In the genomic region with DNA sequence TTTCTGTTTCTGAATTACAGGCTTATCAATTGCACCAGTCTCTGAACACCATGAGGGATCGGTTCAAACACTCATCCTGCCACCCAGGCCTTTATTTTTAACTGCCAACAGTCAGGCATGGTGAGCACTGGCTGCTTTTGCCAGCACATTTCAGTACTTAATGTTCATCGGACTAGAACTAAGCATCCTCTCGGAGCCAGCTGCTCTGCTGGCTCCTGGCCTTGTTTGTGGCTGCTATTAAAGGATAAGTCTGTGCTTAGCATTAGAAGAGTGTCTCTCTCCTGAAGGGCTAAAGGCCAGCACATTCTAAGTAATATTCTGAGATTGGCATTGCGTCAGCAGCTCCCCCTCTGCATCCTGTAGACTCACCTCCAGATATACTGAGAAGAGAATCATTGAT, we compare ENCODE assay signal across 13 mouse cellular contexts. TPM values are rescaled to one million over a fixed set of nuclear protein-coding genes. Genes with fewer than 3 reads are reported as not detected.
DNase-seq lines count a peak whose midpoint lies in the region.
"Had no signal": no experiment of that assay in that cellular context is flagged by ENCODE, and none has a peak within 500 bp of the region (broad histone marks: within the 10 kb centered on the region; RNA-seq: fewer than 3 reads in every experiment).

No protein-coding gene starts in this region.

- peak; percentile 23 for DNase-seq in gastrocnemius, postnatal 25 days
- DNase-seq in gastrocnemius, postnatal 10 days: no peak
- peak; percentile 93 for DNase-seq in brain, adult 2 months (ENCODE audit: low read depth, low spot score)
- DNase-seq in cerebellum, postnatal 25 days: peak; percentile 79 to 81
- peak; percentile 44 to 48 for DNase-seq in left cerebral cortex, postnatal 14 days (ENCODE audit: low spot score in 2 of 2)
- DNase-seq in kidney, postnatal 14 days: no peak
- DNase-seq in MN1 (ENCODE audit: low spot score): no peak
- no peak for DNase-seq in adrenal gland, adult 8-10 months
- DNase-seq: B cell, adult 2 months; kidney, postnatal 10 days; lung, postnatal 4 days had no signal

- intact Hi-C loops in left cerebral cortex, postnatal 14 days (cut with DNase I): no loop called here

RNA-seq across cellular contexts. Expression of a gene that starts 7.9 kb away (rescaled TPM):
- total RNA-seq in gastrocnemius, postnatal 25 days (2021): under 1 TPM in 1 of 2 experiments, not detected in 1; 0.20 TPM
- total RNA-seq in gastrocnemius, postnatal 10 days (2021): 1 to 10 TPM in 1 of 2 experiments, under 1 TPM in 1; 0.84 to 1.1 TPM
- 100 to 1,000 TPM; 581 to 600 TPM for total RNA-seq in left cerebral cortex, postnatal 14 days (2021)
- 1 to 10 TPM; 3.1 to 5.2 (median 4.5) TPM for total RNA-seq in adrenal gland, adult 8-10 months (2022)
- total RNA-seq: heart, postnatal 25 days; liver, adult 2 months had no signal

Comparison
In these comparisons a context has a peak if more than half of its experiments do, and no peak if none do; other contexts are left out.
1. DNase-seq: peak in gastrocnemius, postnatal 25 days (single experiment), brain, adult 2 months (single experiment), cerebellum, postnatal 25 days (2 of 2) and left cerebral cortex, postnatal 14 days (2 of 2); none in gastrocnemius, postnatal 10 days (single experiment), kidney, postnatal 14 days (single experiment), MN1 (single experiment) and adrenal gland, adult 8-10 months (single experiment).
2. RNA of a gene that starts 7.9 kb away (total RNA-seq): 581 to 600 TPM in left cerebral cortex, postnatal 14 days; 3.1 to 5.2 TPM in adrenal gland, adult 8-10 months, 0.84 to 1.1 TPM in gastrocnemius, postnatal 10 days and 0.20 TPM in gastrocnemius, postnatal 25 days; every median in the first group is over 10 times any median in the second.